Mouse (Mus musculus) left cerebral cortex, postnatal 4 days (tissue): ENCODE results near the gene Dtx1. TPM values are rescaled to one million over a fixed set of nuclear protein-coding genes. Genes with fewer than 3 reads are reported as not detected.
A peak's percentile ranks its signal among the peaks of the same experiment; 100 is the strongest.

Source experiments
- DNase-seq: peaks from one replicate; pipeline ENCODE4 v3.0.0-alpha.2; 2022
- intact Hi-C: fragments of 180-260 bp; cut with DNase I; formaldehyde crosslinking; loops from one replicate; pipeline ENCODE4 v1.15.1; 2025
- total RNA-seq, 2 experiments: library from RNA; stranded (reverse); gene quantifications; 2 replicates each; pipeline ENCODE4 v1.2.3; 2021

Gene Dtx1
- total RNA-seq, 2 experiments from 2014 or later = 122 to 124 TPM

- no peak for DNase-seq
- intact Hi-C loops = no loop called here
Observed at GRCm38 (mm10) chr5:120682982-120683771, 28.6 kb downstream of the Dtx1 start.

GRCm38 (mm10) chr5:120680918-120681317, 30.8 kb downstream of the Dtx1 start:
- DNase-seq = peak; percentile 73
- intact Hi-C loops = no loop called here

DNA sequence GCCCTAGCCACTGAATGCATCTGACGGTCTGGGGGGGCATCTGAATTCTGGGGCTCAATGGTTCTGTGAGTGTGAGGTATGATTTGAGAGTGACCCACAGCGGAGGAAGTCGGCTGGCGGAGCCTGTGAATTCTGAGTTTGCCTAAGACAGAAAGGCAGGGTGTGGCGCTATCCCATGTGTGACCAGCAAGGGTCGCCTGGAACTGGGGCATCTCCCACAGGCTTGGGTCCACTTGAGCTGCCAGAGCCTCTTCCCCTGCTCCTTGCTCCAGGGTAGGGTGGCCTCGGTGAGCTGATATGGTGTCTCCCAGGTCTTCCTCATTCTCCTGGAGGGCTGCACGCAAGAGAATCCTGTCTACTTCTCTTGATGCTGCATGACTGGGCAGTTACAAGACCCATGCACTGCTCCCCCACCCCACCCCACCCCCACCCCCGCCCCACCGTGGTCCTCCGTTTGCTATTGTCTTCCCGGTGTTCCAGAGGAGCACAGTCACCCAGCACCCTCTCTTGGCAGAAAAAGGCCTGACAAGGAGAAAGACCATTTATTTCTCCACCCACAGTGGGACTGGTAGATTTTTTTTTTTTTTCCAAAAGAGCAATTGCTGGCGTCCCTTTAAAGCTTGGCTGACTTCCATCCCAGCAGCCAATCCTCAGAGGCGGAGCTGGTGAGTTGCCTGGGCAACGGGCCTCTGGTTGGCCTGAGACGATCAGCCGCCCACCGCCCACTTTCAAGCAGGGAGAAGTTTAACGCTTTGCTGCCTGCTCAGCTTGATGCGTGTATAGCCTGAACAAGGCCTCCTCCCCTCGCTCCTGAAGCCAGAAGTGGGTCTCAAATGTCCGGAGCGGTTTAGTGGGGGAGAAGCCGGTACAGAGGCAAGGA, 31.8 kb downstream of the Dtx1 start:
- intact Hi-C loops = loop anchor here (2.0 to 5.0 kb wide), 2 partner anchors 33 to 58 kb away; no protein-coding TSS in a partner anchor
- peak; percentile 96 for DNase-seq

DNA sequence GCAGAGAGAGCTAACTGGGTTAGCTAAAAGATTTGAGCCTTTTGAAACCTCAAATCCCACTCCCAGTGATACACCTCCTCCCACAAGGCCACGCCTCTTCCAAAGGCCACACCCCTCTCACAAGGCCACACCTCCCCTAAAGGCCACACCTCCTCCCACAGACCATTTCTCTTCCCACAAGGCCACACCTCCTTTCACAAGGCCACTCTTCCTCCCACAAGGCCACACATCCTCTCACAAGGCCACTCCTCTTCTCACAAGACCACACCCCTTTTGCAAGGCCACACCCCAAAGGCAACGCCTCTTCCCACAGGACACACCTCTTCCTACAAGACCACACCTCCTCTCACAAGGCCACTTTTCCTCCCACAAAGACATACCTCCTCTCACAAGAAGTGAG, 34.2 kb downstream of the Dtx1 start:
- DNase-seq = no peak

DNA sequence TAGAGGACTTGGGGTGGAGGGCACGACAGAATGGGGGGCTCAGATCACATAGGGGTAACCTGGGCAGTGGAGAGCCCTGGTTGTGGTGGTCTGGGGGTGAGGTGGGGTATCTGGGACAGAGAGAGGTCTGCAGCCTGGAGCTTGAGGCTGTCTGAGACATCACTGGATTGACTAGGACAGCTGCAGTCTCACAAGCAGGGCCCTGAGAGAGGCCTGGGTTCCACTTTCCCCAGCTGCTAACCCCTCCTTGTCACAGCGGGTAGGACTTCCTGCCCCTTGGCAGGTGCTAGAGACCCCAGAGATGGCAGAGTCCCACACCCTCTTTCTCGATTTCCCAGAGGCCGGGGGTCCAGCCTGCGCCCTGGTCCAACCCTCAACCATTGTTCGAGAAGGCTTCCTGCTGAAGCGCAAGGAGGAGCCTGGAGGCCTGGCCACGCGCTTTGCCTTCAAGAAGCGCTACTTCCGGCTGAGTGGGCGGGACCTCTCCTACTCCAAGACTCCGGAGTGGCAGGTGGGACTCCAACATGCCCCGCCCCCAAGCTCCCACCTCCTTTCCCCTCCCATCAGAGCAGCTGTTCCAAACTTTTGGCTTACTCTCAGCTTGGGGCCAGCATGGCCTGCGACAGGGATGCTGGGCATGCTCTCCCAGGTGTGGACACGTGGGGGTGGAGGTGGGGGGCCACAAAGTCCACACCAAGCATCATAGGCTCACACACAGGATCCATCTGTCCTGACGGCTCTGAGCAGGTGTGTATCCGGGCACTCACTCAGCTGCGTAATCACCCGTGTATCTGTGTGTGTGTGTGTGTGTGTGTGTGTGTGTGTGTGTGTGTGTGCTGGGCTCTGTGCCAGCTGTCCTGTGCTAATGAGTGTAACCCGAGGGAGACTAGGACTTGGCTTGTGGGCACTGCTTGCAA, 37.2 kb downstream of the Dtx1 start:
- DNase-seq = peak; percentile 70
- intact Hi-C loops = loop anchor here (5.0 kb wide), 1 partner anchor 52 kb away; no protein-coding TSS in a partner anchor

More for the DNA sequence above, 34.2 kb downstream of the Dtx1 start:
- intact Hi-C loops = loop anchor here (5.0 kb wide), 1 partner anchor 55 kb away; no protein-coding TSS in a partner anchor

DNA sequence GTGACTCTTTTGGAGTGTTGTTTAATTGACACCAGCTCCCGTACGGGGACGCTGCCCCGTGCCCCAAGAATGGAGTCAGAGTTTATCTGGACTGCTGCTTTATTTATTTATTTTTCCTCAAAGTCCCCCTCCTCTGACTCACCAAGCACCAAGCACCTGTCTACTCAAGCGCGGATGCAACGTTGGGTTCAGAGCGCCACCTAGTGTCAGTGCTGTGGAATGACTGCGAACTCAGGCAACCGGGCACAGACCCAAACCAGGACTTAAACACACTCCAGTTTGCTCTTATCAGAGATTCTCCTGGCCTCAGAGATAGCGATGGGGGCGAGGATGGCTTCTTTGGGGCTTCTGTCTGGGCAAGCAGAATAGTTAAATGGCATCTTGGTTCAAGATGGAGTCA, 38.1 kb downstream of the Dtx1 start:
- DNase-seq = peak; percentile 69
- intact Hi-C loops = no loop called here

- no peak for DNase-seq
- intact Hi-C loops = no loop called here
Observed at GRCm38 (mm10) chr5:120671865-120672264, 39.9 kb downstream of the Dtx1 start.

DNA sequence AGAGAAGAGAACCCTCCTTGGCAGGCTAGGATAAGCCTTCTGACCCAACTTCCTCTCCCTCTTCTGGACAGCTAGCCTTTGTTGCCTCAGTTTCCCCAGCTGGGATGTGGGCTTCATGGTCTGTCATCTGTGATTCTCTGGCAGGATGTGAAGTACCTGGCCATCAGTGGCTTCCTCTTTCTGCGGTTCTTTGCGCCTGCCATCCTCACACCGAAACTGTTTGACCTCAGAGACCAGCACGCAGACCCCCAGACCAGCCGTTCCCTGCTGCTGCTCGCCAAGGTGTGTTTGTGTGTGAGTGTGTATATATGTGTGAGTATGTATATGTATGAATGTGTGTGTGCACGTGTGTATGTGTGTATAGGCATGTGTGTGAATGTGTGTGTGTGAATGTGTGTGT, 41.6 kb downstream of the Dtx1 start:
- intact Hi-C loops = no loop called here
- no peak for DNase-seq

DNA sequence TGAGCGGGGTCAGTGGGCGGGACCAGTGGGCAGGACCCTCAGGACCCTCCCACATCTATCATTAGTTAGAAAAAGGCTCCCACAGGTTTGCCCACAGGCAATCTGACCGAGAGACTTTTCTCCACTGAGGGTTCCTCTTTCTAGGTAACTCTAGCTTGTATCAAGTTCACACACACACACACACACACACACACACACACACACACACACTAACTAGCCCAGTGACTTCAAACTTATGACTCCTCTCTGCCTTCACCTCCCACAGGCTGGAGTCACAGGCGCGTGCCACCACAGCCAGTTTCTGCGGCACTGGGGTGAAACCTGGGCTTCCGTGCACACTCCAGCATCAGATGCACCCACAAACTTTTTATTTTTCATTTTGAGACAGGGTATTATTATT, 43.0 kb downstream of the Dtx1 start:
- intact Hi-C loops = no loop called here
- DNase-seq = no peak

DNA sequence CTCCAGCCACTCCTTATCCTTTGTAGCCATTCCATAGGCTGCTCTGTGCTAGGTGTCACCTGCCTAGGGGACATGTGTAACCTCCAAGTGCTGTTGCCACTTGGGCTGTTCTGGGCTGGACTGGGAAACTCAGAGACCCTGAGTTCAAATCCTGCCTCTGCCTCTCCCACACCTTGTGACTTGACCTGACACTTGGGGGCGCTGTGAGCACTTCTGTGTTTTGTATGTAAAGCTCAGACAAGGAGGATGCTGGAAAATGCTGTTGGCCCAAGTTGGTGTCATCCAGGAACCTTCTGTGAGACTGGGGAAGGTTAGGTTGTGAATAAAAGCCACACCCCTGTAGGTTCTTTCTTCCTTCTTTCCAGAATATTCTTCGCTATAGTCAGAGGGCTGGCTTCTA, 46.8 kb downstream of the Dtx1 start:
- intact Hi-C loops = no loop called here
- no peak for DNase-seq

DNA sequence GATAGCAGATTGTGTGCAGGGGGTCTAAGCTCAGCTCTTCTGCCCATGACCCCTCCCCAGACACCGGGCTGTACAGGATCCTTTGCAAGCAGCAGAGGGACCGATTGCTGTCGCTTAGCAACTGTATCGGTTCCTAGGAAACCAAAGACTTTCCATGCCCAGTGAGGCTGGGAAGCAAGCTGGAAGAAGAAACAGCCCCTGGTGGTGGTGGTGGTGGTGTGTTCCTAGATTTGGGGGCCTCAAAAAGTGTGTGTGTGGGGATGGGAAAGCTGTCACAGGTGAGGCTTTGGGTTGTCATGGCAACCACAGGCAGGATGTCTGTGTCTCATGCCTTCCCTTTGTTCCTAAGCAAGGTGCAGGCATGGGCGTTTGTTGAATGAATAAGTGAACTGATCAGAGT, 50.9 kb downstream of the Dtx1 start:
- DNase-seq = no peak
- intact Hi-C loops = no loop called here

DNA sequence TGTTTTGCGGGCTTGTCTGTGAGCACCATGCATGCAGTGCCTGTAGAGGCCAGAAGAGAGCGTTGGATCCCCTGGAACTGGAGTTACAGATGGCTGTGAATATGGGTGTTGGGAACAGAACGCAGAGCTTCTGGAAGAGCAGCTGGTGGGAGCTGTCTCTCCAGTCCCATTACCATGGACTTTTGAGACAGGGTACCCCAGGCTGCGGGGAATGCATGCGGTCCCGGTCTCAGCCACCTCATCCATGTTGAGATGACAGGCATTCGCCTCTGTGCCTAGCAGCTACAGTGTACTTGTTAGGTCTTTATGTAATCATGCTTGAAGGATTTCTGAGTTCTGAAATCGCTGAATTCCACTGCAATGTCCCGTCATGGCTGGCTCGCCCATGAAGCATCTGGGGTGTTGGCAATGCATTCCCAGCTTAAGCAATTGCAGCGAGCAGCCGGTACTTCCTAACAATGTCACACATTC, 55.4 kb downstream of the Dtx1 start:
- no peak for DNase-seq
- intact Hi-C loops = no loop called here

DNA sequence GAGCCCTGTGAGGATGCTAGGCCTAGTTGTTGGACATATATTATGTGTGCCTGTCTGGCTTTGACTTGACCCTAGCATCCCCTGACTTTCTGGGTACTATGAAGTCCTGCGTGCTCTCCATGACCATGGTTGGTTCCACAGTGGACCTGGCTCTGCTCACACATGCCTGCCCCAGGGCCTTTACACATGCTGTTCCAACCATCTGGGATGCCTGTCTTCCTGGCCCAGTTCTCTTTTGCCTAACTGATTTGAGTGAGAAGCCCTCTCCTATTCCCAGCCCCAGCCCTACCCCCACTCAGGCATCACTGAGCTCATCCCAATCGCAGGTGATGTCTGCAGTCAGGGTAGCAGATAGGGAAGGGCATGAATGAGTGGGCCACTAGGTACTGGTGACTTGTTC, 57.9 kb downstream of the Dtx1 start:
- DNase-seq = no peak
- intact Hi-C loops = no loop called here

GRCm38 (mm10) chr5:120652915-120653701, 58.6 kb downstream of the Dtx1 start:
- no peak for DNase-seq
- intact Hi-C loops = no loop called here

- DNase-seq = no peak
- intact Hi-C loops = no loop called here
Observed at GRCm38 (mm10) chr5:120651230-120651629, 60.5 kb downstream of the Dtx1 start.

- DNase-seq = no peak
- intact Hi-C loops = no loop called here
Observed at GRCm38 (mm10) chr5:120649938-120650337, 61.8 kb downstream of the Dtx1 start.

DNA sequence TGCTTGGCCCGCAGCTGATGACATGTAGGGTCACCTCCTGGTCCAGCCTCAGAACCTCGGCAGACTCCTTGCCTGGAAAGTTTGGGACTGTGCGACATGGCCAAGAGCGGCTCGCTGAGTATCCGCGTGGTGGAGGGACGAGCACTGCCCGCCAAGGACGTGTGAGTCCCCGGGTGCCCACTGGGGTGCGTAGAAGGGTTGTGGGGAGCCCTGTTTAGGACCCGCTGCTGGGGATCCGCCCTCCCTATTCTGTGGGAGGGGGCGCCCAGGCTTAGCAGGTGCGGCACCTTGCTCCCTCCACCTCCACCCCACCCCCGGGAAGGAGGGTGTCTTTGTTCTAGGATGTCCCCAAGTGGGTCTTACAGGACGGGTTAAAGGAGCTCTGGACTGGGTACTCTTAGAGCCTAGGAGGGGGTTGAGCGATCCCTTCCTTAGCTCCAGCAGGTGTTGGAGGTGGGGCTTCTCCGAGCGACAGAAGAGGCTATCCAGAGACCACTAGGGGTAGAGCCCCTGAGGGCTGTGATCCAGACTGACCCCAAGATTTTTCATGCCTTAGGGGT, 62.3 kb downstream of the Dtx1 start:
- DNase-seq = no peak
- intact Hi-C loops = no loop called here

DNA sequence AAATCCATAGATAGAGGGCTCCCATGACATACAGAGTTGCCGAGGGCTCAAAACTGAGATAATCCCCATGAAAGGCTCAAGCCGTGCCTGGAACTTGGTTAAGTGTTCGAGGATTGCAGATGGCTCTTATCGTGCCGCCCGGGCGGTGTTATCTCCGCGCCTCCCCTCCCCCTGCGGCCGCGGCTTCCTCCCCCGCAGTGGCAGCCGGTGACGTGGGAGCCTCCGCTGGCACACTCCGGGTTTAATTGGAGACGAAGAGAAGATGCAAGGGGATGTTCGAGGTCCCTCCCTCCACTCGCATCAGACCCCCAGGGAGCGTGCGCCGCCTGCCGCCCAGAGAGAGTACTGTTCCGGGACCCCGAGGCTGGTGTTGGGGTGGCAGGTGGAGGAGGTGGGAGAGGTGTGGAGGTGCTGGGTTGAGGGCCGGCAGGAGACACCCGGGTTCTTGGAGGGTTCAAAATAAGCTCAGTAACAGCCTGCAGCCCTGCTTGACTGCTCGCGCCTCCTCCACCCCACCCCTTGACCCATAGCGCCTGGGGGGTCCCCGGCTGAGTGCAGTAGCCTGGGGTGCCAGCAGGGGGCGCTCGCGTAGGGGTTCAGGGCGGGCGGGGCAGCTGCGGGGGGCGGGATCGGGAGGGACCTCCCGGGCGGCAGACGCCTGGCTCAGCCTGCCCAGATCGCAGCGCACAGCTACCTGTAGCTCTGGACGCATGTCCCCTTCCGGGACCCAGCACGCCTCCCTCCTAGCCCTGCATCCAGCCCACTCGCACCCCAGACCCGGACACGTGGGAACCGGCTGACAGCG, 63.0 kb downstream of the Dtx1 start, which contains the start of gene Rasal1:
TSS of gene Rasal1 (plus strand) at position 244 of the 805 bp plus-strand sequence.
- intact Hi-C loops = no loop called here
- peak; percentile 39 for DNase-seq
